8 mouse cellular contexts compared by ENCODE assay signal in genomic region chr17:35484066-35484465, GRCm38 (mm10). TPM values are rescaled to one million over a fixed set of nuclear protein-coding genes. Genes with fewer than 3 reads are reported as not detected.
A peak's percentile ranks its signal among the peaks of the same experiment; 100 is the strongest.
DNase-seq lines count a peak whose midpoint lies in the region; TF ChIP-seq lines count a peak whose summit lies in the region.

No protein-coding gene starts in this region.

- intact Hi-C loops in gastrocnemius, adult 2 months (cut with DNase I), result no loop called here

- no peak for TF ChIP-seq POLR2A in spleen, adult 2 months (IDR thresholded peaks at IDR 0.05; ENCODE audit: low read depth, low read length)

- H3K27me3 ChIP-seq in spleen, adult 2 months (ENCODE audit: control insufficient read depth, insufficient read depth, low read length), result no peaks in the 10 kb centered on the region

- H3K27ac ChIP-seq in gastrocnemius, adult 2 months, result no peak overlapping the region
- H3K27ac ChIP-seq in spleen, adult 2 months (ENCODE audit: insufficient read depth, low read length), result no peak overlapping the region

- H3K4me1 ChIP-seq in spleen, adult 2 months (ENCODE audit: control insufficient read depth, insufficient read depth, insufficient read length), result no peaks in the 10 kb centered on the region

- peak; percentile 99 for TF ChIP-seq CTCF in gastrocnemius, adult 2 months (IDR thresholded peaks at IDR 0.05)
- peak; percentile 95 for TF ChIP-seq CTCF in spleen, adult 2 months (IDR thresholded peaks at IDR 0.05; ENCODE audit: extremely low read depth, insufficient read depth, insufficient read length, insufficient replicate concordance)

- 1% methylated on average over 9 of the region's 9 CpGs for WGBS in spleen, adult 2 months

- no peaks in the 10 kb centered on the region for H3K36me3 ChIP-seq in spleen, adult 2 months (ENCODE audit: control insufficient read depth, insufficient read depth, low read length)

- peak; percentile 45 to 85 for DNase-seq in adrenal gland, adult (ENCODE audit: inconsistent age in 2 of 2, low spot score in 1 of 2)
- DNase-seq in adrenal gland, adult 8-10 months, result no peak
- peak; percentile 48 to 63 for DNase-seq in CD8-positive naive resting alpha-beta T cell, adult 2 months (ENCODE audit: low read depth in 2 of 2, low spot score in 2 of 2)
- peak; percentile 30 for DNase-seq in c-Kit-positive CD71-positive TER-119-negative erythroid progenitor cells, embryonic 14.5 days (ENCODE audit: low read depth)
- DNase-seq in gastrocnemius, adult 2 months, result peak; percentile 57
- DNase-seq in layer of hippocampus, adult 11-12 months (ENCODE audit: low spot score), result peak; percentile 53
- peak; percentile 75 for DNase-seq in lung, postnatal 36 days
- DNase-seq in spleen, adult 2 months (ENCODE audit: low read depth in 1 of 2, low spot score in 2 of 2), result peak; percentile 21 to 45

- H3K4me3 ChIP-seq in gastrocnemius, adult 2 months, result no peak overlapping the region
- H3K4me3 ChIP-seq in spleen, adult 2 months (ENCODE audit: extremely low read depth, insufficient read depth, insufficient read length), result no peak overlapping the region

RNA-seq across cellular contexts. Expression of gene H2-Q10, which starts 14.2 kb away (rescaled TPM):
- 1 to 10 TPM; 1.9 to 7.9 (median 3.7) TPM for total RNA-seq in adrenal gland, adult 8-10 months (2022)
- under 1 TPM; 0.05 to 0.33 TPM for total RNA-seq in gastrocnemius, adult 2 months (2021)
- polyA plus RNA-seq in spleen, adult 2 months (2012; rRNA removed), result 7.7 and 11.0 TPM in 2 replicates

RNA-seq across cellular contexts. Expression of gene Pou5f1, which starts 21.8 kb away (rescaled TPM):
- under 1 TPM in 3 of 4 experiments, not detected in 1; 0.21 to 0.34 (median 0.23) TPM for total RNA-seq in adrenal gland, adult 8-10 months (2022)
- not detected for total RNA-seq in gastrocnemius, adult 2 months (2021)
- polyA plus RNA-seq in spleen, adult 2 months (2012; rRNA removed), result not detected in 2 replicates

RNA-seq across cellular contexts. Expression of gene Tcf19, which starts 32.6 kb away (rescaled TPM):
- 1 to 10 TPM; 3.5 to 6.7 (median 4.8) TPM for total RNA-seq in adrenal gland, adult 8-10 months (2022)
- total RNA-seq in gastrocnemius, adult 2 months (2021), result 1 to 10 TPM in 1 of 2 experiments, under 1 TPM in 1; 0.73 to 1.0 TPM
- 9.6 and 13.5 TPM in 2 replicates for polyA plus RNA-seq in spleen, adult 2 months (2012; rRNA removed)

RNA-seq across cellular contexts. Expression of gene Cchcr1, which starts 32.8 kb away (rescaled TPM):
- 10 to 100 TPM in 3 of 4 experiments, 1 to 10 TPM in 1; 5.9 to 13.9 (median 12.9) TPM for total RNA-seq in adrenal gland, adult 8-10 months (2022)
- 1 to 10 TPM; 1.7 TPM for total RNA-seq in gastrocnemius, adult 2 months (2021)
- polyA plus RNA-seq in spleen, adult 2 months (2012; rRNA removed), result 4.2 and 4.4 TPM in 2 replicates

RNA-seq across cellular contexts. Expression of gene H2-Q7, which starts 45.1 kb away (rescaled TPM):
- total RNA-seq in adrenal gland, adult 8-10 months (2022), result 10 to 100 TPM in 2 of 4 experiments, 1 to 10 TPM in 2; 7.6 to 11.5 (median 9.8) TPM
- total RNA-seq in gastrocnemius, adult 2 months (2021), result under 1 TPM; 0.61 to 0.82 TPM
- 667 and 745 TPM in 2 replicates for polyA plus RNA-seq in spleen, adult 2 months (2012; rRNA removed)
